Comparison of ENCODE assay signal across 8 mouse cellular contexts in the genomic region with DNA sequence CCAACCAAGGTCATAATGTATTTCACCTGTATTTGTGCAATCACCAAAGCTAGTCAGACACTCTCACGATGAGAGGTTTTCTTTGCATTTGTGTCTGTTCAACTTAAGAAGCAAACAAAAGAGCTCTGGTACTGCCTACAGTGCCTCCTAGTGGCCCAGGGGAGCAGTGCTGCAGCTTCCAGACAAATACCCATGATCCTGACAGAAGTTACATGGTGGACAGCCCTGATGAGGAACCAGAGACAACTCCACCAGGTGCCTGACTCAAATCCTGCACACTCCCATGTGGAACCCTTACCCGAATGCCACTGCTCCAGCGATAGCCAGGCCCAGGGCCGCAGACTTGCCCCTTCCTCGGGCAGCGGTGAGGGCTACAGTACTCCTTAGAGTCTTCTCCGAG. TPM values are rescaled to one million over a fixed set of nuclear protein-coding genes. Genes with fewer than 3 reads are reported as not detected.
DNase-seq lines count a peak whose midpoint lies in the region; ATAC-seq and TF ChIP-seq lines count a peak whose summit lies in the region.

No protein-coding gene starts in this region.

- peak; percentile 66 for DNase-seq in forebrain, embryonic 10.5 days (ENCODE audit: extremely low spot score, low spot score)
- peak; percentile 85 for DNase-seq in CD4-positive, CD25-positive, alpha-beta regulatory T cell, adult 2 months (ENCODE audit: low read depth, low spot score)
- peak; percentile 73 for DNase-seq in brain, adult 2 months (ENCODE audit: low read depth, low spot score)
- peak; percentile 18 to 67 for DNase-seq in kidney, adult 8-10 months
- peak; percentile 70 for DNase-seq in liver, postnatal 0 days
- DNase-seq in retina, postnatal 7 days (ENCODE audit: low read depth, low spot score): peak; percentile 24

- peaks cover 94% of the 10 kb centered on the region for H3K36me3 ChIP-seq in forebrain, embryonic 10.5 days (replicated peaks)
- H3K36me3 ChIP-seq in forebrain, embryonic 16.5 days (ENCODE audit: control insufficient read depth, insufficient read depth): 0 out of 2 replicates have a peak, but pooled peaks cover 10% of the 10 kb centered on the region
- peaks cover 35% of the 10 kb centered on the region for H3K36me3 ChIP-seq in liver, postnatal 0 days (replicated peaks; ENCODE audit: insufficient read depth, low read length)

- H3K4me2 ChIP-seq in forebrain, embryonic 16.5 days (ENCODE audit: low read length): no peak overlapping the region
- no peak overlapping the region for H3K4me2 ChIP-seq in liver, postnatal 0 days (ENCODE audit: low read depth, low read length)

- H3K27ac ChIP-seq in forebrain, embryonic 10.5 days: no peak overlapping the region
- no peak overlapping the region for H3K27ac ChIP-seq in forebrain, embryonic 16.5 days (ENCODE audit: low read length)
- H3K27ac ChIP-seq in embryonic fibroblast, embryonic 13.5 days (ENCODE audit: insufficient read depth, low read length): no peak overlapping the region
- H3K27ac ChIP-seq in liver, postnatal 0 days (ENCODE audit: low read depth): no peak overlapping the region

- no peak for TF ChIP-seq EP300 in liver, postnatal 0 days (IDR thresholded peaks at IDR 0.05; ENCODE audit: low read depth)

- H3K9ac ChIP-seq in forebrain, embryonic 16.5 days (replicated peaks; ENCODE audit: low read depth, low read length): no peak overlapping the region
- H3K9ac ChIP-seq in liver, postnatal 0 days (replicated peaks): no peak overlapping the region

- H3K4me1 ChIP-seq in forebrain, embryonic 10.5 days: no peaks in the 10 kb centered on the region
- H3K4me1 ChIP-seq in forebrain, embryonic 16.5 days (replicated peaks; ENCODE audit: control insufficient read depth, insufficient read depth, low read length): no peaks in the 10 kb centered on the region
- H3K4me1 ChIP-seq in embryonic fibroblast, embryonic 13.5 days (ENCODE audit: control insufficient read depth, insufficient read depth, low read length): no peaks in the 10 kb centered on the region
- no peaks in the 10 kb centered on the region for H3K4me1 ChIP-seq in liver, postnatal 0 days (ENCODE audit: insufficient read depth)

- H3K27me3 ChIP-seq in forebrain, embryonic 10.5 days (ENCODE audit: poor library complexity, severe bottlenecking): no peaks in the 10 kb centered on the region
- H3K27me3 ChIP-seq in forebrain, embryonic 16.5 days (replicated peaks; ENCODE audit: control insufficient read depth, insufficient read depth, low read length): no peaks in the 10 kb centered on the region
- no peaks in the 10 kb centered on the region for H3K27me3 ChIP-seq in liver, postnatal 0 days (ENCODE audit: insufficient read depth, low read length)

- TF ChIP-seq CTCF in embryonic fibroblast, embryonic 13.5 days (IDR thresholded peaks at IDR 0.05; ENCODE audit: borderline replicate concordance, insufficient read depth, low read length): peak; percentile 72
- TF ChIP-seq CTCF in liver, postnatal 0 days (IDR thresholded peaks at IDR 0.05; ENCODE audit: low read depth): peak; percentile 88

- no peak overlapping the region for H3K4me3 ChIP-seq in forebrain, embryonic 10.5 days
- no peak overlapping the region for H3K4me3 ChIP-seq in forebrain, embryonic 16.5 days (replicated peaks; ENCODE audit: low read length)
- H3K4me3 ChIP-seq in embryonic fibroblast, embryonic 13.5 days (ENCODE audit: insufficient read depth, low read length): no peak overlapping the region
- H3K4me3 ChIP-seq in liver, postnatal 0 days (ENCODE audit: low read depth, low read length): no peak overlapping the region

- H3K9me3 ChIP-seq in forebrain, embryonic 10.5 days: no peaks in the 10 kb centered on the region
- no peaks in the 10 kb centered on the region for H3K9me3 ChIP-seq in forebrain, embryonic 16.5 days (ENCODE audit: control insufficient read depth, low read length)
- H3K9me3 ChIP-seq in liver, postnatal 0 days (ENCODE audit: low read length): no peaks in the 10 kb centered on the region

- no peak; the same call in 1 of the 2 replicates for ATAC-seq in forebrain, embryonic 16.5 days
- no peak for ATAC-seq in liver, postnatal 0 days

- 86% methylated on average over 7 of the region's 7 CpGs for WGBS in forebrain, embryonic 10.5 days
- 78% methylated on average over 7 of the region's 7 CpGs for WGBS in forebrain, embryonic 16.5 days
- WGBS in liver, postnatal 0 days (ENCODE audit: insufficient replicate concordance): 76% methylated on average over 7 of the region's 7 CpGs

- TF ChIP-seq POLR2A in embryonic fibroblast, embryonic 13.5 days (IDR thresholded peaks at IDR 0.05; ENCODE audit: low read depth, low read length): no peak

RNA-seq across cellular contexts. Expression of a gene that starts 17.1 kb away (rescaled TPM):
- 37.2 and 37.5 TPM in 2 replicates for polyA plus RNA-seq in forebrain, embryonic 10.5 days (2016; fragmentation: Nextera tagmentation; extraction: Ambion mirVana)
- polyA plus RNA-seq in forebrain, embryonic 16.5 days (2015; fragmentation: Nextera tagmentation; extraction: Ambion mirVana): 26.9 and 32.2 TPM in 2 replicates
- 30.0 and 32.9 TPM in 2 replicates for polyA plus RNA-seq in embryonic fibroblast, embryonic 13.5 days (2011; ENCODE audit: insufficient read length, low read depth, missing spikeins)
- polyA plus RNA-seq in liver, postnatal 0 days (2015; fragmentation: Nextera tagmentation; extraction: Ambion mirVana): 5.5 and 5.7 TPM in 2 replicates

RNA-seq across cellular contexts. Expression of a gene that starts 53.5 kb away (rescaled TPM):
- 508 and 532 TPM in 2 replicates for polyA plus RNA-seq in forebrain, embryonic 10.5 days (2016; fragmentation: Nextera tagmentation; extraction: Ambion mirVana)
- 472 and 511 TPM in 2 replicates for polyA plus RNA-seq in forebrain, embryonic 16.5 days (2015; fragmentation: Nextera tagmentation; extraction: Ambion mirVana)
- 463 and 498 TPM in 2 replicates for polyA plus RNA-seq in embryonic fibroblast, embryonic 13.5 days (2011; ENCODE audit: insufficient read length, low read depth, missing spikeins)
- 61.9 and 69.2 TPM in 2 replicates for polyA plus RNA-seq in liver, postnatal 0 days (2015; fragmentation: Nextera tagmentation; extraction: Ambion mirVana)

Comparison
In these comparisons a context has a peak if more than half of its experiments do, and no peak if none do; other contexts are left out.
1. DNase-seq: peak in every context shown above with its lines; median percentile 85 in CD4-positive, CD25-positive, alpha-beta regulatory T cell, adult 2 months; 73 in brain, adult 2 months; 70 in liver, postnatal 0 days; 66 in forebrain, embryonic 10.5 days; 42 in kidney, adult 8-10 months; 24 in retina, postnatal 7 days.